Mouse (Mus musculus) cortical plate, adult 2 months (tissue): ENCODE data around the gene Mlc1.

ENCODE experiments used
- CTCF ChIP-seq: fragments of 200-500 bp; IDR thresholded peaks from 2 replicates; pipeline ENCODE4 v1.5.1; 2011; ENCODE audit warnings: mild to moderate bottlenecking, control low read depth, low read length; ENCODE audit not compliant: insufficient read depth; ENCODE audit errors: extremely low read depth
- POLR2A ChIP-seq: fragments of 200-500 bp; IDR thresholded peaks from 2 replicates; pipeline ENCODE4 v1.6.1; 2011; ENCODE audit warnings: mild to moderate bottlenecking, low read length, control low read depth; ENCODE audit not compliant: insufficient read depth; ENCODE audit errors: extremely low read depth

DNA sequence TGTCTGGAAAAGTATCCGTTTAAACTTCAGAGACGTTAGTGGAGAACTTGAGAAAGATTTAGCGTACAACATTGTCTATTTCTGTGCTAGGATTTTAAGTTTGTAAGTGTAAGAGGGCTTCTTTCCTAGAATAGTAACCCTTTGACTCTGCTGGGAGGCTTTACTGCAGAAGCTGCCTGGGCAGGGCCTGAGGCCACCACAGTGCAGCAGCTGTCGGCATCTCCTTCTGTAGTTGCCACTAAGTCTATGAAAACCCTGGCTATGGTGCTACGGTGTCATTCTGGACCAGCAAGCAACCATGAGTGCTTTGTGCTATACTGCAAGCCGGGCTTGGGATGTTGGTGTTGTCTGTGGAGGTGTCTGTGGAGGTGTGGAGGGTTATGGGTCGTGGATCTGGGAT, 41.7 kb upstream of the Mlc1 start:
- TF ChIP-seq POLR2A (no peak), CTCF (no peak)
